Mouse (Mus musculus) heart, adult 11 months (tissue): Measurements from ENCODE around the gene Fubp1.

Experiments used
- DNase-seq: peaks from one replicate; pipeline ENCODE4 v3.0.0; 2022

The Fubp1 gene

DNA sequence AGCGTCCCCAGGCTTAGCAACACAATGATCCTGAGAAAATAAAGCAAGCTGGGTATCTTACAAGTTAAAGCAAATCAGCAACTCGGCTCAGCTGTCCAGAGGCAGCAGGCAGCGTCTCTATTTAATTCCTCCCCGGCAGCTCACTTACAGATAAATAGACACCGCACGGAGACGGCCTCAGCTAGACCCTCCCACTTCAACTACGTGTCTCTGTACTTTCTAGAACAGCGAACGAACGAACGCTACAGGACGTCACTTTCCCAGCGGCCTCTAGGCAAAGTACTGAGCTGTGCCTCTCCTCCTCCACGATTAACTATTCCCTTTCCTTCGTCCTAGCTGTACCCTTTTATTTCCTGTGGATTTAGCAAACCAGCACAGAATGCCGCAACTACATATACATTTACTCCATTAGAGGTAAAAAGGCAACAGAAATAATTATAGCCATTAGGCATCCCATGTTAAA is 16.6 kb upstream of the Fubp1 start:
- DNase-seq = peak; percentile 99

DNA sequence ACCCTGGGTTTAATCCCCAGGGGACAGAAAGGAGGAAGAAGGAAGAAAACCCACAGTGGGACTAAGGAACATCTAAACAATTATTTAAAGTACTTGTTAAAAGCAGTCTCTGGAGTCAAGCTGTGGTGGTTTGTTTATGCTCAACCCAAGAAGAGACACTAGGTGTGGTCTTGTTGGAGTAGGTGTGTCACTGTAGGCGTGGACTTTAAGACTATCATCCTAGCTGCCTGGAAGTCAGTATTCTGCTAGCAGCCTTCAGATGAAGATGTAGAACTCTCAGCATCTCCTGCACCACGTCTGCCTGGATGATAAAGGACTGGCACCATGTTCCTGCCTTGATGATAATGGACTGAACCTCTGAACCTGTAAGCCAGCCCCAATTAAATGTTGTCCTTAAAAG is 13.0 kb upstream of the Fubp1 start:
- peak; percentile 74 for DNase-seq

GRCm38 (mm10) chr3:152199125-152199524 is 11.1 kb upstream of the Fubp1 start:
- DNase-seq = peak; percentile 66

GRCm38 (mm10) chr3:152201181-152201580 is 9.0 kb upstream of the Fubp1 start:
- peak; percentile 61 for DNase-seq

- DNase-seq = peak; percentile 42
Observed at GRCm38 (mm10) chr3:152201651-152202050, 8.6 kb upstream of the Fubp1 start.

DNA sequence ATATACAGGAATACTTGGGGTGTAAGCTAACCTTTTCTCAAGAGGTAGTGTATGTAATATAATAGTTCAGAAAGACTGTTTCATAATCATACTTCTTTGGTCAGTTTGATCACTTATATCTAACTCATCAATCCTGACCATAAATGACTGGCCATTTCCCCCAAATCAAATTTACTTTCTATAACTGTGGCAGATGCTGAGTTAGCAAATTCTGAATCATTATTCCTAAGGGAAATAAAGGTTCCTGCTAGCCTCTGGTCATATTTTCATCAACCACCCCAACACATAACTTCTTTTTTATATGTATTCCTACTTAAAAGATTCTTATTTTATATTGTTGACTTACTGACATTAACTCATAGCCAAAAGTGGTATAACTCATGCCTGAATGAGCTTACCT is 7.3 kb upstream of the Fubp1 start:
- no peak for DNase-seq

GRCm38 (mm10) chr3:152203411-152203810 is 6.8 kb upstream of the Fubp1 start:
- peak; percentile 10 for DNase-seq

DNA sequence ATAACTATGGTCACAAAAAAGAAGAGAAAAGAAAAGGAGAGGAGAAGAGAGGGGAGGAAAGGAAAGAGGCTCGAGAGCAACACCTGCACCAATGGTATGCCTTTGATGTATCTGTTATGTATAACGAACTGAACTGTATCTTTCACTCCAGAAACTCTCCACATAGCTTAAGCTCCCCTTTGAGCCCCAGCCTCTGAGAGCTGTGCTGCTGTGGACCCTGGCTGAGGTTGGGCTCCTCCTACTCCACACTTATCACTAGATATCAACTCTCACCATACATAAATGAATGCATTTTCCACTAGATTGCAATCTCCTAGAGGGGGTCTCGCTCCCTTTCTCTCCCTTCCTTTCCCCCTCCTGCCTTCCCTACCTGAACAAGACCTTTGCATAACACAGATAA is 6.2 kb upstream of the Fubp1 start:
- DNase-seq = peak; percentile 25

- DNase-seq = peak; percentile 48
Observed at GRCm38 (mm10) chr3:152204577-152204976, 5.6 kb upstream of the Fubp1 start.

GRCm38 (mm10) chr3:152207156-152207555 is 3.1 kb upstream of the Fubp1 start:
- peak; percentile 61 for DNase-seq

- DNase-seq = peak; percentile 83
Observed at GRCm38 (mm10) chr3:152208096-152208885, 1.9 kb upstream of the Fubp1 start.

DNA sequence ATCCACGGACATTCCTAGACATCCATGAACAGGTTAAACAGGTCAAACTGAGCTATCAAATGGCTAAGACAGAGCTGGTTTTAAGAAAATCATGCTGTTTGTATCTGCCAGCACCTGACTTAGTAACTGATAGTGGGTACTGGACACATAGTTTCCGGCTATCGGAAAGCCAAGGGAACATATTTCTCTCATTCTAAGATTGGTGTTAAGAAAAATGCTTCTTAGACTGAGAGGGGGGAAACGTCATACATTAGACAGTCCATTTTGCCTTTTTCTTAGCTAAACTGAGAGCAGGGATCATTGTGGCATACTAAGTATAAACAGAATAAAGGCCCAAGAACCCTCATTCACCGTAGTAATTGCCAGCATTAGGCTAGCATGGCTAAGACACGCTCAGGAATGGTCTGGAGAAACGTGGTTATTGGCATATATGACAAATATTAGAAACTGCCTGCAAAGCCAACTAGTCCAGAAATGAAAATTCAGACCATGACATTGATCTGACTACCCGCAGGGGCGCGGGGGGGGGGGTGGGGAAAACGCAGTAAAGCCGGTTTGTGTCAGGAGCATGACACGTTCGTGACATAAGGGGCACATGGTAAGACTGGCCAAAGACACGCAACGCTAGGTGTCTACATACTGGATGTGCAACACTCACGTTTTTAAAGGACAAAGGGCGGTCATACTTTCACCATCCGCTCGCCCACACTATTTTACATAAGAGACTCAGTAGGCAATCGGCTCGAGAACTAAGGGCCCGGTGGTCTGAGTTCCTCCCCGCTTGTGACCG is 850 bp upstream of the Fubp1 start:
- peak; percentile 14 for DNase-seq

GRCm38 (mm10) chr3:152210728-152211391 is 638 bp downstream of the Fubp1 start:
- peak; percentile 98 for DNase-seq

GRCm38 (mm10) chr3:152211731-152212279 is 1.6 kb downstream of the Fubp1 start:
- peak; percentile 85 for DNase-seq

GRCm38 (mm10) chr3:152213416-152213815 is 3.2 kb downstream of the Fubp1 start:
- DNase-seq = no peak

DNA sequence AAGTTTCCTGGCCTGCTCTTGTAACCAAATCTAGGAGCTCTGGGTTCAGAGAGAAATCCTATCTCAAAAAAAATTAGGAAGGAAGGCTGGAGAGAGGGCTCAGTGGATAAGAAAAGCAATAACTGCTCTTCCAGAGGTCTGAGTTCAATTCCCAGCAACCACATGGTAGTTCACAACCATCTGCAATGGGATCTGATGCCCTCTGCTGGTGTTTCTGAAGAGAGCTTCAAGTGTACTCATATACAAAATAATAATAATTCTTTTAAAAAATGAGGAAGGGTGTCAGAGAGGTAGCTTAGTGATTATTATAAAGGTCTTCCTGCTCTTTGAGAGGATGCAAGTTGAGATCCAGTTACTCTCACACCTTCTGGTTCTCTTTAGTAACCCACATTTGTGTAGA is 14.7 kb downstream of the Fubp1 start:
- DNase-seq = no peak

- DNase-seq = no peak
Observed at GRCm38 (mm10) chr3:152225906-152226305, 15.7 kb downstream of the Fubp1 start.

- no peak for DNase-seq
Observed at GRCm38 (mm10) chr3:152228843-152229242, 18.6 kb downstream of the Fubp1 start.

- DNase-seq = no peak
Observed at GRCm38 (mm10) chr3:152229271-152229670, 19.0 kb downstream of the Fubp1 start.

DNA sequence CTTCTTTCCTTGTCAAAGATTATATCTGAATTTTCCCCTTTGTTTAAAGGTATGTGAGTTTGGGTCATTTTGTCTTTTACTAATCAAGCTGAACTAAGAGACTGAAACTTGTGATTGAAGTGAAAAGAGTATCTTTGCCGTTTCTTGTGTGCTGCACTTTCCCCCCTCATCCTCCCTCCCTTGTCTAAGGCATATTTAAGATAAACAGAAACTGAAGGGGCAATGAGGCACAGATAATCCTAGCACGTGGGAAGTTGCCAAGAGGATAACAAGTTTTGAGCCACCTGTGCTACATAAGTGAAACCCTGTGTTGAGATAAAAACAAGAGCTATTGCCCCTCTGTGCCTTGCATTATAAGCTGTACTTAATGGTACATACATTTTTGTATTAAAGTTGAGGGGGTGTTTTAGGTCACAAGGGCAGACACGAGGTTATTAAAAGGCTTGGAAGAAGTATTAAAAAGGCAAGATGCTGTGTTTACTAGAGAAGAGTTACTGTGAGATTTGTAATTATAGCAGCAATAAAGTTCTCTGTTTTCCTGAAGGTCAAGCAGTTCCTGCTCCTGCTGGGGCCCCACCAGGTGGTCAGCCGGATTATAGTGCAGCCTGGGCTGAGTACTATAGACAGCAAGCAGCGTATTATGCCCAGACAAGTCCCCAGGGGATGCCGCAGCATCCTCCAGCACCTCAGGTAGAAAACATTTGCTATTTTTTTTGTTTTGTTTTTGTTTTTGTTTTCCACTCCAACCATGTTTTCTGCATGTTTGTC is 21.3 kb downstream of the Fubp1 start:
- no peak for DNase-seq

DNA sequence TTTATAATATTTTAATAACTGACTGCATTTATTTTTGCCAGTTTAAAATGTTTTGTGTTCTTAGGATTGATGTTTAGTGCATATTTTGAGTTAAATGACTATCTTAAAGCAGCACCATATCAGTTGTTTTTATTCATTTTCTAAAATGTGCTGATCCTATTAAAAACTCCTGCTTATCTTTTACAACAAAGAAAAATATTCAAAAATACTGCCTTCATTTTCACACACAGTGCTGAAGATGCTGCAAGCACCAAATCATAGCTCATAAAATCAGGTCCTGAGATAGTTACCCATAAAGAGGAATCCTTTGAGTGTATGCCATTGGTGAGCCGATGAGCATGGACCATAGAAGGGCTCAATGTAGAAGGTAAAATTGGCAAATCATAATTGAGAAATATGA is 25.0 kb downstream of the Fubp1 start:
- DNase-seq = no peak

GRCm38 (mm10) chr3:152235805-152236204 is 25.6 kb downstream of the Fubp1 start:
- DNase-seq = no peak
